Mouse (Mus musculus) forebrain, postnatal 0 days (tissue): ENCODE measurements at regions not wholly inside any gene's neighbourhood (a gene's known extent, or its start where the extent isn't known, plus 50 kb on each side); places are given as distances from the start of the nearest gene placed in this dataset.
A peak's percentile ranks its signal among the peaks of the same experiment; 100 is the strongest.

ENCODE experiments used
- ATAC-seq: fragments of 200-750 bp; cut with Nextera tagmentation; 2 replicates; pipeline ENCODE4 v1.8.0; 2017; ENCODE audit warnings: mild to moderate bottlenecking, moderate library complexity
- DNase-seq: peaks from one replicate; pipeline ENCODE4 v3.0.0-alpha.2; 2015
- H3K27ac ChIP-seq: fragments of 300-500 bp; sonication (generic); 2 replicates; pipeline ENCODE4 v1.5.1; 2014; ENCODE audit warnings: low read depth, mild to moderate bottlenecking, antibody characterized with exemption, low read length, moderate library complexity, mixed read lengths
- H3K27me3 ChIP-seq: fragments of 300-500 bp; sonication (generic); 2 replicates; pipeline ENCODE4 v1.6.1; 2014; ENCODE audit warnings: mild to moderate bottlenecking, low read length, mixed read lengths; ENCODE audit not compliant: insufficient read depth
- H3K36me3 ChIP-seq: fragments of 300-500 bp; sonication (generic); 2 replicates; pipeline ENCODE4 v1.6.1; 2014; ENCODE audit warnings: mild to moderate bottlenecking, moderate library complexity; ENCODE audit not compliant: insufficient read depth
- H3K4me1 ChIP-seq: fragments of 300-500 bp; sonication (generic); 2 replicates; pipeline ENCODE4 v1.6.1; 2014; ENCODE audit warnings: antibody characterized with exemption; ENCODE audit not compliant: insufficient read depth
- H3K4me2 ChIP-seq: fragments of 300-500 bp; sonication (generic); 2 replicates; pipeline ENCODE4 v1.6.1; 2014; ENCODE audit warnings: low read depth, mild to moderate bottlenecking, moderate library complexity
- H3K4me3 ChIP-seq: fragments of 300-500 bp; sonication (generic); 2 replicates; pipeline ENCODE4 v1.5.1; 2014; ENCODE audit warnings: low read depth, low read length, mixed read lengths
- H3K9ac ChIP-seq: fragments of 300-500 bp; sonication (generic); 2 replicates; pipeline ENCODE4 v1.6.1; 2014; ENCODE audit warnings: mild to moderate bottlenecking
- H3K9me3 ChIP-seq: fragments of 300-500 bp; sonication (generic); 2 replicates; pipeline ENCODE4 v1.6.1; 2016; ENCODE audit warnings: low read length
- CTCF ChIP-seq: sonication (generic); IDR thresholded peaks from 2 replicates; pipeline ENCODE4 v1.5.1; 2016; ENCODE audit warnings: antibody characterized with exemption, control low read depth, low read depth
- WGBS: fragments of 180-500 bp; shearing (Covaris S2); extraction: QIAGEN DNeasy Blood & Tissue Kit; methylation state at CpG from one replicate; pipeline ENCODE4 v1.1.7; 2014; 5-methylcytosine and 5-hydroxymethylcytosine counted together

DNA sequence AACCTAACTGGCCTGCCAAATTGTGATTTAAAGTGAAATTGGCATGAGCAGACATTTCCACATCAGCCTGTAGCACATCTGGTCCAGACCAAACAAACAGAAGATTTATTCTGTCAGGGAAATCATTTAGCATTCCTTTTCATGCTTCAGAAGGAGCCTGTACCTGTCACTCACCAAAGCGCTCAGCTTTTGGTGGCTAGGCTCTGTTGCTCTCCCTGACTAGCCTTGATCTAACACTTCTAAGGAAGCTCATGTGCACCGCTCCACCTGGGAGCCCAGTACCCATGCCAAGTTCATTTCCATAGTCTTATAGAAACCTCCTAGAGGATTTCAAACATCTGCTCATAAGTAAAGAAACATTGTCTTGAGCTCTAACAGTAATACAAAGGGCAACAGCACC is 253.8 kb upstream of the Tfap2d start:
- Histone ChIP-seq H3K36me3 (no peaks in the 10 kb centered on the region), H3K4me3 (no peak overlapping the region), H3K4me1 (no peaks in the 10 kb centered on the region), H3K9me3 (no peaks in the 10 kb centered on the region), H3K27me3 (no peaks in the 10 kb centered on the region), H3K4me2 (no peak overlapping the region), H3K9ac (no peak overlapping the region), H3K27ac (no peak overlapping the region)
- no peak for TF ChIP-seq CTCF
- DNase-seq (no peak), ATAC-seq (no peak)
- WGBS, result 61% methylated on average over 2 of the region's 2 CpGs

GRCm38 (mm10) chr1:18857457-18857856 is 245.4 kb upstream of the Tfap2d start:
- H3K4me3 ChIP-seq, result no peak overlapping the region
- H3K27me3 ChIP-seq, result no peaks in the 10 kb centered on the region
- WGBS, result 69% methylated on average over 3 of the region's 3 CpGs
- H3K4me2 ChIP-seq, result no peak overlapping the region
- ATAC-seq (peak; percentile 59), DNase-seq (peak; percentile 21)
- no peaks in the 10 kb centered on the region for H3K9me3 ChIP-seq
- TF ChIP-seq CTCF, result no peak
- H3K27ac ChIP-seq, result no peak overlapping the region
- no peaks in the 10 kb centered on the region for H3K36me3 ChIP-seq
- no peaks in the 10 kb centered on the region for H3K4me1 ChIP-seq
- no peak overlapping the region for H3K9ac ChIP-seq

GRCm38 (mm10) chr1:18903266-18903665 is 199.6 kb upstream of the Tfap2d start:
- no peaks in the 10 kb centered on the region for H3K9me3 ChIP-seq
- TF ChIP-seq CTCF, result no peak
- H3K9ac ChIP-seq, result no peak overlapping the region
- H3K36me3 ChIP-seq, result no peaks in the 10 kb centered on the region
- H3K27me3 ChIP-seq, result no peaks in the 10 kb centered on the region
- no peak for DNase-seq
- H3K27ac ChIP-seq, result no peak overlapping the region
- 74% methylated on average over 1 of the region's 1 CpGs for whole genome bisulfite sequencing
- H3K4me3 ChIP-seq, result no peak overlapping the region
- ATAC-seq, result no peak
- H3K4me2 ChIP-seq, result no peak overlapping the region
- no peaks in the 10 kb centered on the region for H3K4me1 ChIP-seq

DNA sequence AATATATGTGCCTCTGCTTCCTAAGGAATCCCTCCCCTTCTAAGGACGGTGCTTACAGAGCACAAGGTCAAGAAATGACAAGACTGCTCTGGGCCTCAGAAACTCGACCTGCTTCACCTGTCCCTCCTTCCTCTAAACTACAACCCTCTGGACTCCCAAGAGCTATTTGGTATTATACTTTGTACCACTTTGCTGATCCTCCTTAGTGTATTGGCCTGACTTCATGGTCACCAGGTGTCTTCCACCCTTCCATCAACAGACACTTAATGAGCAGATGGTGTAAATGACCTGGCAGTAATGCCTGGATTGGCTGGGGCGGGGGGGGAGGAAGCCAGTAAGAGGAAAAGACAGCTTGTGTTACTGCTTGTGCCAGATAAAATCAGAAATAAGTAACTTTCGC is 199.1 kb upstream of the Tfap2d start:
- DNase-seq, result no peak
- no peak overlapping the region for H3K4me2 ChIP-seq
- H3K27ac ChIP-seq, result no peak overlapping the region
- H3K36me3 ChIP-seq, result no peaks in the 10 kb centered on the region
- WGBS, result 75% methylated on average over 4 of the region's 4 CpGs
- H3K4me3 ChIP-seq, result no peak overlapping the region
- no peak for TF ChIP-seq CTCF
- ATAC-seq, result no peak
- H3K9me3 ChIP-seq, result no peaks in the 10 kb centered on the region
- no peaks in the 10 kb centered on the region for H3K27me3 ChIP-seq
- H3K9ac ChIP-seq, result no peak overlapping the region
- no peaks in the 10 kb centered on the region for H3K4me1 ChIP-seq

- H3K4me3 ChIP-seq, result no peak overlapping the region
These were observed 191.2 kb upstream of the Tfap2d start for GRCm38 (mm10) chr1:18911578-18911977.

GRCm38 (mm10) chr1:18956276-18956675 is 146.5 kb upstream of the Tfap2d start:
- no peaks in the 10 kb centered on the region for H3K4me1 ChIP-seq
- H3K9ac ChIP-seq, result no peak overlapping the region
- H3K36me3 ChIP-seq, result no peaks in the 10 kb centered on the region
- no peak overlapping the region for H3K4me3 ChIP-seq
- no peak for TF ChIP-seq CTCF
- DNase-seq, result no peak
- no peaks in the 10 kb centered on the region for H3K9me3 ChIP-seq
- no peaks in the 10 kb centered on the region for H3K27me3 ChIP-seq
- H3K27ac ChIP-seq, result no peak overlapping the region
- 97% methylated on average over 1 of the region's 1 CpGs for WGBS
- no peak overlapping the region for H3K4me2 ChIP-seq
- no peak for ATAC-seq

More at GRCm38 (mm10) chr1:18911578-18911977, 191.2 kb upstream of the Tfap2d start:
- H3K36me3 ChIP-seq, result no peaks in the 10 kb centered on the region
- H3K9me3 ChIP-seq, result no peaks in the 10 kb centered on the region
- H3K27me3 ChIP-seq, result no peaks in the 10 kb centered on the region
- ATAC-seq, result no peak
- DNase-seq, result no peak
- H3K27ac ChIP-seq, result no peak overlapping the region
- no peaks in the 10 kb centered on the region for H3K4me1 ChIP-seq
- H3K9ac ChIP-seq, result no peak overlapping the region
- 52% methylated on average over 4 of the region's 4 CpGs for WGBS
- no peak for TF ChIP-seq CTCF
- no peak overlapping the region for H3K4me2 ChIP-seq

DNA sequence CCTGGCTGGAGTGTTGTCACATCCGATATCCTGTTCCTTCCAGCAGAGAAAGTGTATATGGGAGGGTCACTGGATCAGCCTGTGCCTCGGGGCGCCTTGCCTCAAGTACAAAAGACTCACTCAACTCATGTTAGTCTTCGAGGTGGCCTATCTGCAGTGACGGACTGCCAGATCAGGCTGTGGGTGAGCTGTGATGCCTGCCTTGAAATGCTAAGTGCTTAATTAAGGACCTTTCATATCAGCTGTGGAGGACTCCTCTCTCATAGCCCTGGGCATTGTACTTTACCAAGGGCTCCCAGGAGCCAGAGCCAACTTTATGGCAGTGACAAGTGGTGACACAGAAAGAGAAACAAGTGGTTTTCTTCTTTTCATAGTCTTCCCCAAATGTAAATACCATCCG is 145.8 kb upstream of the Tfap2d start:
- Histone ChIP-seq H3K36me3 (no peaks in the 10 kb centered on the region), H3K9ac (no peak overlapping the region), H3K4me2 (no peak overlapping the region), H3K4me1 (no peaks in the 10 kb centered on the region), H3K27me3 (no peaks in the 10 kb centered on the region), H3K27ac (no peak overlapping the region), H3K4me3 (no peak overlapping the region), H3K9me3 (no peaks in the 10 kb centered on the region)
- no peak for TF ChIP-seq CTCF
- no peak for ATAC-seq
- WGBS, result 46% methylated on average over 6 of the region's 6 CpGs
- no peak for DNase-seq

- WGBS, result 76% methylated on average over 9 of the region's 9 CpGs
- ATAC-seq, result no peak
- TF ChIP-seq CTCF, result no peak
- H3K4me3 ChIP-seq, result no peak overlapping the region
- no peaks in the 10 kb centered on the region for H3K27me3 ChIP-seq
- no peaks in the 10 kb centered on the region for H3K9me3 ChIP-seq
- H3K4me2 ChIP-seq, result no peak overlapping the region
- H3K4me1 ChIP-seq, result no peaks in the 10 kb centered on the region
- H3K36me3 ChIP-seq, result no peaks in the 10 kb centered on the region
- no peak overlapping the region for H3K27ac ChIP-seq
- no peak overlapping the region for H3K9ac ChIP-seq
- no peak for DNase-seq
These were observed 141.4 kb upstream of the Tfap2d start for GRCm38 (mm10) chr1:18961464-18961863.
